Mouse (Mus musculus) heart, postnatal 4 days (tissue): ENCODE data around the gene Scp2. TPM values are rescaled to one million over a fixed set of nuclear protein-coding genes. Genes with fewer than 3 reads are reported as not detected.
"Not testable (repeated sequence)": the region's sequence is repeated elsewhere in the genome, so short reads cannot be mapped to it uniquely, and the experiment has no call there.

Experiments used
- DNase-seq: peaks from one replicate; pipeline ENCODE4 v3.0.0; 2021
- total RNA-seq, 2 experiments: library from RNA; stranded (reverse); gene quantifications; 2 replicates each; pipeline ENCODE4 v1.2.3; 2021

Gene Scp2
- total RNA-seq, 2 experiments from 2014 or later: 119 to 132 TPM

DNA sequence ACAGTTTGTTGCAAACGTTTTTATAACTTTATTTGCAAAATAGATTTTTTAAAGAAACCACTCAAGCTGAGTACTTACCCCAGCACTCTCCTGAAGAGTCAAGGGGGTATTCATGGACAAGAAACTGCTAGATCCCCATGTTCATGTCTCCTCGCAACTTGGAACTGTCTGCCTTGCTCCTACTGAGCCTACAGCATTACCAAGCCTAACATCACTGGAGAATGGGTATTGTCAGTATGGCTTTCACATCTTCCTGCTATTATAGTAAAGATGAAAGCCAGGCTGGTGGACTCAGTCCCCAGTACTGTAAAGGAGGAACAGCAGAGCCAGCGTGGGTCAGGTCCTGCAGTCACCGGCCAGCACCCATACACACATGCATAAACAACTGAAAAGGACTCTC is 48.5 kb downstream of the Scp2 start, which contains the start of gene Podn:
TSS of gene Podn (minus strand) at position 101 of the 400 bp plus-strand sequence.
- DNase-seq: no peak

GRCm38 (mm10) chr4:108092741-108093397 is 51.9 kb downstream of the Scp2 start:
- no peak for DNase-seq

- no peak for DNase-seq
Measured at GRCm38 (mm10) chr4:108083993-108084392, 60.8 kb downstream of the Scp2 start.

DNA sequence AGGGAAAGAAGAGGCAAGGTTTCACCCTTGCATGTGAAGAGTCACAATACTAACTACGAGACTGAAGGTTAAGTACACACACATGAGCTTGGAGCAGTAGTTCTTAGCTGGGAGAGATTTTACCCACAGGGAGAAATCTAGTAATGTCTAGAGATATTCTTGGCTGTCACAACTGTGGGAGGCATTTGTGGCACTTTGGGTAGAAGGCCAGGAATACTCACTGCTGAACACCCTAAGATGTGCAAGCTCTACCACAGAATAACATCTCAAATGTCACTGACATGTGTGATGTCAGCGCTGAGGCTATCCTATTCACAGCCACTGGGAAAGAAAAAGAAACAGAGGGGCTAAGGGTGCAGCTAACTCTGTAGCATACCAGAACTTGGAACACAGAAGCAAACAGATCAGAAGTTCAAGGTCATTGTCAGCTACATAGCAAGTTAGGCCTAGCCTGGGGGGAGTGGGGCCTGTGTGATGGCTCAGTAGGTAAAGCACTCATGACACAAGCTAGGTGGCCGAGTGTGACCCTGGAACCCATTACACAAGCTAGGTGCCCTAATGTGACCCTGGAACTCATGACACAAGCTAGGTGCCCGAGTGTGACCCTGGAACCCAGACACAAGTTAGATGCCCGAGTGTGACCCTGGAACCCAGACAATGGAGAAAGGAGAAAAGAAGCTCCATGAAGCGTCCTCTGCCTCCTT is 61.6 kb downstream of the Scp2 start:
- DNase-seq: no peak

- no peak for DNase-seq
Measured at GRCm38 (mm10) chr4:108082401-108082806, 62.4 kb downstream of the Scp2 start.

GRCm38 (mm10) chr4:108080876-108081275 is 63.9 kb downstream of the Scp2 start:
- no peak for DNase-seq

DNA sequence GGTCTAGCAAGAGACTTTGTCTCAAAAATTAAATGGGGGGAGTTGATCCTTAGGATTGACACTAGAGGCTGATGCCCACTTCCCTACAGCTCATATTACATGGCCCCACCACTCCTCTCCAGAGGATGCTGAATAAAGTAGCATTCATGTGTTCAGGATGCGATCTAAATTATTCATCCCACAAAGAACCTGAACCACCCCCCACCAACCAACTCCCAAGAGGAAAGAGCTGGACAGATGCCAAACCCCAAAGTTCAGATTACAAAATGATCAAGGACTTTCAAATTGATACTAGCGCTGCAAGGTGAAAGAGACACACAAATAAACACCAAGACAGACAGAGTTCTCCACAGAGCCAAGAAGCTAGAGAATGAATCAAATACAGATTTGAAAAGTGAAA is 65.0 kb downstream of the Scp2 start:
- DNase-seq: no peak

- DNase-seq: not testable (repeated sequence)
Measured at GRCm38 (mm10) chr4:108079191-108079590, 65.6 kb downstream of the Scp2 start.

DNA sequence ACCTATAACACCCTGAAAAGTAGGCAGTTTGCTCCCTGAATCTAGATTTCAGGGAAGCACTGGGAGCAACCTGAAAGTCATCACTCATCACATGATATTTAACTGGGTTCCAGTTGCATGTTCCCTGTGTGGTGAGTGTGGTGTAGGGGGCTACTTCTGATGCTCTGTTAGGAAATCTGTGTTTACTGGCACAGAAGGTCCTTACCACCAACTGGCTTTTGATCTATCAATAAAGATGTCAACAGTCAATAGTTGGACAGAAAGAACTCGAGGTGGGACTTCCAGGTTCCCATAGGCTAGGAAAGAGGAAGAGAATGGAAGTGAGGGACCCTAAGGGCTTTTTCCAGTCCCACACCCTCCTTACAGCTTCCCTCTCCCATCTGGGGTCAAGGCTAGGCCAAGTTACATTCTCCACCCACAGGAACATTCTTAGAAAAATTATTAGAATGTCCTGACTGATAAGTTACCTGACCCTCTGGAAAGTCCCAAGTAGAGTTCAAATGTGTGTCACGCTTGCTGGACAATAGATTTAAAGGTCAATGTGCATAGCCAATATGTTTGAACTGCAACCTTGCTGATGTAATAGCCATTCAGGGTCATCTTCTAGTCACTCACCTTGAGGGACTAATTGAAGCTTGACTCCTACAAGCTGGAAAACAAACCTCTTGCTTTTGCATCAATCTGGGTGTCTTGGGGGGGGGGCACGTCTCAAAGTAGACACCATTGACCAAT is 67.4 kb downstream of the Scp2 start:
- DNase-seq: no peak

- DNase-seq: no peak
Measured at GRCm38 (mm10) chr4:108074204-108074823, 70.5 kb downstream of the Scp2 start.

DNA sequence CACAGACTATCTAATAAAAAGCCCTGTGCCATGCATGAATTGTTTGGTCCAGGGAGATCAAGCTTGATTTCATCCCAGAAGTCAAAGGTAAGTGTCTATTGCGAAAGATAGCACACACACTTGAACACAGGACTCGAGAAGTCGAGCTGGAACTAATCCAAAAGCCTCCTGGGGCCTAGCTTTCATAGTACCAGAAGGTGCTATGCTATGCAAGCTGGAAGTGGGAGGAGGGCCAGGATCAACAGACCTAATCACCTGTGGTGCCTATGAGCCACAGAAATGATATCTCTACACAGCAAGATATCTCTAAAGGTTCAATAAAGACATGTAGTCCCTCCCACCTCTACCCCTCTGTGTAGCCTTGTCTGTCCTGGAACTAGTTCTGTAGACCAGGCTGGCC is 72.7 kb downstream of the Scp2 start:
- no peak for DNase-seq

GRCm38 (mm10) chr4:108071235-108071901 is 73.4 kb downstream of the Scp2 start:
- peak; percentile 96 for DNase-seq

- no peak for DNase-seq
Measured at GRCm38 (mm10) chr4:108070723-108071122, 74.1 kb downstream of the Scp2 start.

GRCm38 (mm10) chr4:108070286-108070685 is 74.5 kb downstream of the Scp2 start:
- no peak for DNase-seq

DNA sequence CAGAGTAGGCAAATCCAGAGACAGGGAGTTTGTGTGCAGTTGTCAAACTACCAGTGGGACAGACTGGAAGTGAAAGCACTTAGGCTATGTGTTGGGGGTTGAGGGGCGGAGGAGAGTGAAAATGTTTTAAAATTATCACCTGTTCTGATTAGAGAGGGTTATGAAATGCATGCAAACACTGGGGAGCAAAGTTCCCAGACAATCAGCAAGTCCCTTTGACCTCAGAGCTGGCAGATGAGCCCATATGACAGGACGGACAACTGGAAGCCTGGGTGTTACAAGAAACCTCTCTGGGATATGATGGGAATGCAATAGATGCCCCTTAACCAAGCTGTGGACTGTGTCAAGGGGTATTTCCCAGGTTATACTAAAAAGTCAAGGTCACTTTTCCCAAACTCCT is 76.7 kb downstream of the Scp2 start:
- no peak for DNase-seq

DNA sequence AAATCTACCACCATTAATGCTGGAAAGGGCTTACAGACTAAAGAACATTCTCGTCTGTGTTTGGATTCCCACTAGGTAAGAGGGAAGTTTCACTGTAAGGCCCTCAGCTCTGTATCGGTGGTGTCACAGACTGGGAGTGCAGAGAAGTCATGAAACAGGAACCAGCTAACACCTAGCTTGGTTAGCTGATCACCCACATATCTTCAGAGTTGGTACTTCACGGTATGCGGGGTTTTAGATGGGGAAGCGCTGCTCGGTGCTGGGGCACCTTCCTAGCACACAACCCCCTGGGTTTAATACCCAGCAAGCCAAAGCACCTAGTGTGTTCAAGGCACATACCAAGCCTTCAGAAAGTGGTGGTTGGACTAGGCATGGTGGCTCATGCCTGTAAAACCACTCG is 77.5 kb downstream of the Scp2 start:
- no peak for DNase-seq

DNA sequence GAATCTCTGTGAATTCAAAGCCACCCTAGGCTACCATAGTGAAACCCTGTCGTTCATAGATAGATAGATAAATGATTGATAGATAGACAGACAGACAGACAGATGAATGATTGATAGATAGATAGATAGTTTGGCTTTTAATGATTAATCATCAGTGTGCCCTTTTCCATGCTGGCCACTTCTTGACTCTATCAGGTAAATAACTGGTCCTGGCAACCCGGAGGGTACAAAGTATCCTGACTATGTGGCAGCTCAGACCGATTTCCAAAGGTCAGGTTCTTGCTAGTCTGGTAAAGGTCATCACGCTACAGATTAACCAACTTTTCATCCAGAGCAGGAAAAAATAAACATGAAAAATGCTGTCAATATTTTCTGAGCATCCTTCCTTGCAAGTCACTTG is 78.2 kb downstream of the Scp2 start:
- no peak for DNase-seq

DNA sequence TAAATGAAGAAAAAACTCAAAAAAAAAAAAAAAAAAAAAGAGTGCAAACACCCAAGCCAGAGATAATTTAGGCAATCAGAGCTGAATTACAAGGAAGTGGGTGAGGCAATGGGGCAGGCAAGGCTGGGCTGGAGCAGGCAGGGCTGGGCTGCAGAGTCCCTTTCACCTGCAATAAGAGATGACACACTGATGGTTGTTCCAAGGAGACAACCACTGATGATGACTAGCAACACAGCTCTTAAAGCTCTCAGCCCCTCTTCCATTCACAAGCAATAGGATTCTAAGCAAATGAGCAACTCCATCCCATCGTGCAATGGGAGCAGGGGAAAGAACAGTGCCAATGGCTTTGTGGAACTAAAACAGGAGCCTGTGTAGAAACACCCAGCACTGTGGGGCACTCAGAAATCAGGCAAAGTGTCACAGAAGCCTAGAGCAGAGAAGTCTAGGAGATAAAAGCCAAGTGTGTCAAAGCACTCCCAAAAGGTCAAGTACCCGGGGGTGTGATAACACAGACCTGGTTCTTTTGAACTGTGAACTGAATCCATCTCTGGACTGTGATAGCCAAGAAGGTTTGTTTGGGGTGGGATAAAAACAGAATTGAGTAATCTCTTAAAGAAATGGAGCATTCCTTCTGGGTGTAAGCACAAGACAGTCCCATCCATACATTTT is 79.5 kb downstream of the Scp2 start:
- DNase-seq: no peak

- DNase-seq: no peak
Measured at GRCm38 (mm10) chr4:108063616-108064015, 81.2 kb downstream of the Scp2 start.

DNA sequence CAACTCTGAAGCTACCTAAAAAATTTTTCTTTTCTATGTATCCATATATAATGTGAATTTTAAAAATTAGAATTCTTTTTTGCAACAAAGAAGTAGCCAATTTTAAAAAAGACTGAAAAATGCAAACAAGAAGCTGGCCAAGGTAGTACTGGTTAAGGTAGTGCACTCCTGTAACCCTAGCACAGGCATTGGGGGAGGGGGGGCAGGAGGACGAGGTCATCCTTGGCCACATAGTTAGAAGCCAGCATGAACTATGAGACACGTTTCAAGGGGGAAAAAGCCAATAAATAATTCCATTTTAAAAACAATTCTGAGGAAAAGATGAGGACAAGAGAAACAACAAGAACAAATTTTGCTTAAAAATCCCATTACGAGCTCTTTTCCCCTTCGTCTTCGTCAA is 82.3 kb downstream of the Scp2 start:
- no peak for DNase-seq

- DNase-seq: no peak
Measured at GRCm38 (mm10) chr4:108060774-108061173, 84.0 kb downstream of the Scp2 start.
